Mouse (Mus musculus): ENCODE results near the gene Efhc2.

The Efhc2 gene

GRCm38 (mm10) chrX:17319126-17319583 is at the start of gene Efhc2:
TSS of gene Efhc2 (minus strand) at chrX:17319368.
- CTCF ChIA-PET = no interaction called here

DNA sequence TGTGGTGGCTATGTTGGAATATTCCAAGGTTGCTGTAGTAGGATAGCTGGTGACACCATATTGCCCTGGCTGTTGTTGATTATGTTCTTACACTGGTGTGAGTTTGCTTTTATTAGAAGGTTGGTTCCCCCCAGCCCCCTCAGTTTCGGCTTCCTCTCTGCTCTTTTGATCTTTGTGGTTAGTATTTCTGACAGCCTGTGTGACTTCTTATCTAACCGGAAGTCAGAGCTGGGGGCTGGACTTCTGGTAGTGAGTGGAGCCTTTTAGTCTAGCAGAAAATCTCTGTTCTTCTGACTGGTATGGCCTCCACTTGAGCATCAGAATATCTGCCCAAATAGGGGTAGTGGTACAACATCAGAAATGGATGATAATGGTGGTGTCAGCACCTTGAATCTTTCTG is 45.9 kb upstream of the Efhc2 start:
- CTCF ChIA-PET = no interaction called here

DNA sequence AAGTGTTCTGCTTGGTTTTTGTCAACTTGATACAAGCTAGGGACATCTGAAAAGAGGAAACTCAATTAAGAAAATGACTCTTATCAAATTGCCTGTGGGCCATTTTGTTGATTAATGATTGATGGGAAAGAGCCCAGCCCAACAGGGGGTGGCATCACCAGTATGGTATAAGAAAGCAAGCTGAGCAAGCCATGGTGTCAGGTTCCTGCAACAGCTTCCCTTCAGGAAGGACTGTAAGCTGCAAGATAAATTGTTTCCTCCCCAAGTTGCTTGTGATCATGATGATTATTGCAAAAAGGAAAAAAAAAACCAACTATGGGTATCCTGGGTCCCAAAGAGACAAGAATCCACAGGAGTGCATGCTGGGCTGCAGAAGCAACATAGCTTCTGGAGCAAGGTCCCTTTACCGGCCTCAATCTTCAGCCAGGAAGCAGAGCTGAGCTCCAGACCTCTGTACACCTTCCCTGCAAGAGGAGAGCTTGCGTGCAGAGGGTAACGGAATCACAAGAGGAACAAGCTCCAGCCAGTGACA is 18.8 kb downstream of the Efhc2 start:
- CTCF ChIA-PET = no interaction called here

GRCm38 (mm10) chrX:17283899-17284298 is 35.3 kb downstream of the Efhc2 start:
- CTCF ChIA-PET = no interaction called here

DNA sequence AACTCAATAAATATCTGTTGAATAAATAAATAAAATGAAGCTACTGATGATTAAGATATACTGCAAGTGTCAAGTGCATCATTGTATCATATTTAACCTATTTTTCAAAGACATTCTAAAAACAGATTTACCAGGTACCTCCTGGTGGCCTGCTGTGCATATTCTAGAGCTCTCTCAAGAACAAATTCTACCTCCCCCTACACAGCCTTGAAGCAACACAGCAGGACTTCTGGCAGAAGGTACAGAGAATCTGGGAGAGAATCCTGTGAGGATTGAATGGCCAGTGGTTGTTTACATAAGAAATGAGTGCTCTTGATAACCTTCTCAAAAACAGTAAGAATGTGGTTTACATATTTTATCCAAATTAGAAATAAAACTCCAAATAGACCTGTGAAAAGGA is 94.0 kb downstream of the Efhc2 start:
- CTCF ChIA-PET = no interaction called here

DNA sequence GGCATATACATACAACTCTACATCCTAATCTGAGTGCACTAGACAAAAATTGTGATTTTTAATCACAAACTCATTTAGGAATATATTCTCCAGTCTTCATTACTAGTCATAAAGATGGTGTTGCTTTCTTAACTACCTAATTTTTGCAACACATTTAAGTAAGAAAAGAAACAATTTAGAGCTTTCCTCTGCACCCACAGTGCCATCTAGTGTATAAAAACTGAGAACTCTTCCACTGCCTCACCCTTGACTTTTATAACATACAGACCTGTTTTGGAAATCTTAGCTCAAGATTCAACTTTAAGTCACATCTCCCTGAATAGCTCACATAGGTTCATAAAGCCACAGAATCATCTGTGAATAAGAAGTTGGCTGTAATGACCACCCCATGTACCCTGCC is 101.7 kb downstream of the Efhc2 start:
- CTCF ChIA-PET = no interaction called here

GRCm38 (mm10) chrX:17213515-17213914 is 105.7 kb downstream of the Efhc2 start:
- CTCF ChIA-PET = no interaction called here

GRCm38 (mm10) chrX:17175748-17176147 is 143.4 kb downstream of the Efhc2 start:
- CTCF ChIA-PET = no interaction called here

DNA sequence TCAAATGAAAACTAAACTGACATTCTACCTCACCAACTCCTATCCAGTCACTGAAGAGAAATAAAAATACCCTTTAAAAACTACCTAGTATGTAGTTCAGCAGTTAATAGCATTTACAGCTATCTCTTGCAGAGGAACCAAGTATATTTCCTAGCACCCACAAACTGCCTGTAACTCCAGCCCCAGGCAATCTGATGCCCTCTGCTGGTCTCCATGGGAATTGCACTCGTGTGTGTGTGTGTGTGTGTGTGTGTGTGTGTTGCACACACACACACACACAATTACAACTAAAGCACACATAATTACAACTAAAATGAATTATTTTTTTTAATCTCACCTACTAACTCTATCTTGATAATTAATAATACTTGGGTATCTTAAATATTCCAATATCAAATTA is 153.5 kb downstream of the Efhc2 start:
- CTCF ChIA-PET = no interaction called here
